Mouse (Mus musculus) forebrain, embryonic 15.5 days (tissue): ENCODE results near the gene Atoh8. TPM values are rescaled to one million over a fixed set of nuclear protein-coding genes. Genes with fewer than 3 reads are reported as not detected.

Experiments used
- ATAC-seq: fragments of 200-750 bp; cut with Nextera tagmentation; replicated peaks from 2 replicates; pipeline ENCODE4 v1.8.0; 2017; ENCODE audit warnings: mild to moderate bottlenecking, moderate TSS enrichment, moderate library complexity
- H3K27ac ChIP-seq: fragments of 300-500 bp; sonication (generic); replicated peaks from 2 replicates; pipeline ENCODE4 v1.5.1; 2015; ENCODE audit warnings: mild to moderate bottlenecking, inconsistent platforms
- H3K27me3 ChIP-seq: fragments of 300-500 bp; sonication (generic); 2 replicates; pipeline ENCODE4 v1.6.1; 2015; ENCODE audit warnings: inconsistent platforms
- H3K36me3 ChIP-seq: fragments of 300-500 bp; sonication (generic); 2 replicates; pipeline ENCODE4 v1.6.1; 2015; ENCODE audit warnings: mild to moderate bottlenecking, inconsistent platforms
- H3K4me1 ChIP-seq: fragments of 300-500 bp; sonication (generic); 2 replicates; pipeline ENCODE4 v1.6.1; 2015; ENCODE audit warnings: inconsistent platforms
- H3K4me2 ChIP-seq: fragments of 300-500 bp; sonication (generic); replicated peaks from 2 replicates; pipeline ENCODE4 v1.6.1; 2015; ENCODE audit warnings: mild to moderate bottlenecking, inconsistent platforms
- H3K4me3 ChIP-seq: fragments of 300-500 bp; sonication (generic); 2 replicates; pipeline ENCODE4 v1.5.1; 2015; ENCODE audit warnings: mild to moderate bottlenecking, inconsistent platforms
- H3K9ac ChIP-seq: fragments of 300-500 bp; sonication (generic); replicated peaks from 2 replicates; pipeline ENCODE4 v1.6.1; 2015; ENCODE audit warnings: mild to moderate bottlenecking, inconsistent platforms
- H3K9me3 ChIP-seq: fragments of 300-500 bp; sonication (generic); 2 replicates; pipeline ENCODE4 v1.6.1; 2016; ENCODE audit warnings: inconsistent platforms
- WGBS: fragments of 180-500 bp; shearing (Covaris S2); methylation state at CpG from one replicate; pipeline ENCODE4 v1.1.7; 2015; ENCODE audit warnings: mixed read lengths; 5-methylcytosine and 5-hydroxymethylcytosine counted together
- polyA plus RNA-seq: library from polyadenylated mRNA; unstranded; fragments of >200 nt; fragmentation: Nextera tagmentation; extraction: Ambion mirVana; gene quantifications from 2 replicates; pipeline ENCODE4 v1.2.1, GENCODE M21; 2015

Gene Atoh8
- polyA plus RNA-seq, 1 experiment from 2014 or later, result 2.7 TPM

DNA sequence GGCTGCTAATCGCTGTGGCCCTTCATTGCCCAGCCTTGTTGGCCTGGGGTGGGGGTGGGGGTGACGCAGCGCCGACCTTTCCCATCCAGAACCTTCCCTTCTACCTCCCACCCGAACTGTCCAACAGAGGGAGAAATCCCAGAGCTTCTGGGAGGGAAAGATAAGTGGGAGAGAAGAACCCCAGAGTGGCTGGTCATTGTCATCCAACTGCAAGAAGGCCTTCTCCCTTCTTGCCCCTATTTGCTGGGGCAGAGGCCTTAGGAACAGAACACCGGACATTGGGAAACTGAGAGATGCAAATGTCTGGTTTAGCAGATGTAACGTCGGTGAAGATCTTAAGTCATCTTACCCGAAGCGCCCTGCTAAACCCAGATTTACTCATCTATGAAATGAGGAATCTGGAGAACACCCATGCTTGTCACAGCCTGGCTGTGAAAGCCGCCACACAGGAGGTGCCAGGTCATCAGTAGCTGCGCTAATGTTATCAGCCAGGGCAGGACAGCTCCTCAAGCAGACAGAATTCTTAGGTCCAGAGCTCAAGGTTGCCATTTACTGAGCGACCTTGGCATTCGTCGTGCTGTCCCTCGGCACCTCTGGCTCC lies 530 bp upstream of the Atoh8 start:
- ATAC-seq, result no peak
- Histone ChIP-seq H3K4me3 (peak overlapping the region; percentile 58), H3K27ac (no peak overlapping the region), H3K4me1 (peaks cover 40% of the 10 kb centered on the region), H3K27me3 (peaks cover 16% of the 10 kb centered on the region; the same call in 1 of the 2 replicates), H3K9ac (no peak overlapping the region), H3K36me3 (no peaks in the 10 kb centered on the region), H3K4me2 (peak overlapping the region; percentile 99), H3K9me3 (no peaks in the 10 kb centered on the region)
- WGBS, result 33% methylated on average over 16 of the region's 16 CpGs

DNA sequence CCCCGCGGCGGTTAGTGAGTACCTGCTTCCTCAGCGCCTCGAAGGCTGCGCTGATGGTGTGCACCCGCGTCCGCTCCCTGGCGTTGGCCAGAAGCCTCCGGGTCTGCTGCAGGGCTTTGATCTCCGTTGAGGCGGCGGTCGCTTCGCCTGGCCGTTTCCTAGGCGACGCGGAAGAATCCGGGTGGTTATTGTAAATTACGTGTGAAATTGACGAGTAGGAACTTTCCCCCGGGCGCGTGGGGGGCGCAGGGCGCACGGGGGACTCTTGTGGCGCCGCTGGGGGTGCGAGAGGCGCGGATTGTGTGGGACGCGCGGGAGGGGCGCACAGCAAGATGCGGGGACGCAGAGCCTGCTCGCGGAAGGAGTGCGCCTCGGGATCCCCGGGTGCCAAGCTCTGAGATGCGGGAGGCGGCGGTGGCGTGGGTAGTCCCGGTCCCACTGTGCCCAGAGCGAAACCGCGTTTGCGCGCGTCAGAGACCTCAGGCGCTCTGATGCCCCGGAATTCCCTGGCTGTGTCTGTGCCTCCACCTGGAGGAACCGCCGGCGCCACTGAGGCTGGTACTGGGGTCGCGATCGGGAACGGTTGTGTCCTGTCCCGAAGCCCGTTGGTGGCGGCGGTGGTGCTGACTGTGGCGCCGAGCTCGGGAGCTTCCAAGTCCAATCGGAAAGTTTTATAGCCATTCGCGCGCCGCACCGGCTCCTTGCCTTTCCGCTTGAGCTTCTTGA lies 842 bp downstream of the Atoh8 start:
- Histone ChIP-seq H3K9ac (peak overlapping the region; percentile 53), H3K4me2 (peak overlapping the region; percentile 99), H3K27me3 (peaks cover 16% of the 10 kb centered on the region; the same call in 1 of the 2 replicates), H3K4me3 (peak overlapping the region; percentile 58), H3K9me3 (no peaks in the 10 kb centered on the region), H3K27ac (peak overlapping the region; percentile 48; the same call in 1 of the 2 replicates), H3K36me3 (no peaks in the 10 kb centered on the region), H3K4me1 (peaks cover 42% of the 10 kb centered on the region)
- under 1% methylated on average over 77 of the region's 79 CpGs for WGBS
- peak; percentile 38 for ATAC-seq

GRCm38 (mm10) chr6:72233950-72234349 lies 1.4 kb downstream of the Atoh8 start:
- peaks cover 42% of the 10 kb centered on the region for H3K4me1 ChIP-seq
- H3K9me3 ChIP-seq, result no peaks in the 10 kb centered on the region
- H3K36me3 ChIP-seq, result no peaks in the 10 kb centered on the region
- H3K4me2 ChIP-seq, result peak overlapping the region; percentile 99
- ATAC-seq, result no peak
- H3K9ac ChIP-seq, result peak overlapping the region; percentile 53; the same call in 1 of the 2 replicates
- peaks cover 16% of the 10 kb centered on the region; the same call in 1 of the 2 replicates for H3K27me3 ChIP-seq
- under 1% methylated on average over 13 of the region's 13 CpGs for WGBS
- peak overlapping the region; percentile 58 for H3K4me3 ChIP-seq
- H3K27ac ChIP-seq, result no peak overlapping the region

DNA sequence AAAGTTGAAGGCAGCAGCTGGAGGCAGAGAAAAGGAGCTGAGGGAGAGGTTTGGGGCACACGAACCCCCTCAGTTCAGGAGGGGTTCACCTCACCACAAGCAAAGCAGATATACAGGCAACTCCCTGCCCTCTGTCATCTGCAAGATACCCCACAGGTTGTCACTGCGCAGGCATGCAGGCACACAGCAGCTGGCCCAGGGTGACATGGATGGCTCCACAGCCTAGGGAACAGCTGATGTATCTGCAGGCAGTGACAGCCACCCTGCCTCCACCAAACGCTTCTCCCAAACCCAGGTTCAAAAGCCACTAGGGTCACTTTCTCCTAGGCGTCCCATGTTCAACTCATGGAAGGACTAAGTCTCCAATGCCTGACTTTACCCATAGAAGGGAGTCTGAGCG lies 2.5 kb downstream of the Atoh8 start:
- H3K27ac ChIP-seq, result no peak overlapping the region
- peaks cover 42% of the 10 kb centered on the region for H3K4me1 ChIP-seq
- 59% methylated on average over 5 of the region's 5 CpGs for WGBS
- H3K36me3 ChIP-seq, result no peaks in the 10 kb centered on the region
- ATAC-seq, result no peak
- H3K4me2 ChIP-seq, result no peak overlapping the region
- H3K27me3 ChIP-seq, result peaks cover 14% of the 10 kb centered on the region; the same call in 1 of the 2 replicates
- H3K9me3 ChIP-seq, result no peaks in the 10 kb centered on the region
- H3K4me3 ChIP-seq, result no peak overlapping the region
- no peak overlapping the region for H3K9ac ChIP-seq

DNA sequence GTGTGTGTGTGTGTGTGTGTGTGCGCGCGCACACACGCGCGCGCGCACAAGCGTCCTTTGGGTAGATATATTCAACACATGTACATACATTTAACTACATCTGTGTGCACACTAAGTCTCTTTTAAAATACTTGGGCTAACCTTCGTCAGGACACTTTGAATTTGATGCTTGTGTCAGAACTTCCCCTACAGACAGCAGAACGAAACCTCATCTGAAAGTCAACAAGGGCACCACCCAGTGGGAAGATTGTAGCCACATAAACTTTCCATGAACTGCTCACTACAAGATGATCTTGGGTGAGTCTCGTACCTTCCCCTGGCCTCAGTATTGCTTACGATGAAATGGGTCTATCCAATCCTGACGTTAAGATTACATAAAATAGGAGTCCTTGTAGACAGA lies 3.0 kb downstream of the Atoh8 start:
- no peak overlapping the region for H3K9ac ChIP-seq
- peaks cover 12% of the 10 kb centered on the region; the same call in 1 of the 2 replicates for H3K27me3 ChIP-seq
- no peak overlapping the region for H3K27ac ChIP-seq
- ATAC-seq, result no peak
- peaks cover 42% of the 10 kb centered on the region for H3K4me1 ChIP-seq
- H3K4me3 ChIP-seq, result no peak overlapping the region
- no peaks in the 10 kb centered on the region for H3K36me3 ChIP-seq
- WGBS, result 92% methylated on average over 14 of the region's 14 CpGs
- H3K4me2 ChIP-seq, result no peak overlapping the region
- H3K9me3 ChIP-seq, result no peaks in the 10 kb centered on the region

GRCm38 (mm10) chr6:72230875-72231274 lies 4.5 kb downstream of the Atoh8 start:
- no peak overlapping the region for H3K9ac ChIP-seq
- H3K4me2 ChIP-seq, result no peak overlapping the region
- H3K27ac ChIP-seq, result no peak overlapping the region
- WGBS, result 43% methylated on average over 5 of the region's 5 CpGs
- no peaks in the 10 kb centered on the region for H3K36me3 ChIP-seq
- H3K27me3 ChIP-seq, result peaks cover 6% of the 10 kb centered on the region; the same call in 1 of the 2 replicates
- no peak for ATAC-seq
- no peaks in the 10 kb centered on the region for H3K9me3 ChIP-seq
- no peak overlapping the region for H3K4me3 ChIP-seq
- H3K4me1 ChIP-seq, result peaks cover 35% of the 10 kb centered on the region

DNA sequence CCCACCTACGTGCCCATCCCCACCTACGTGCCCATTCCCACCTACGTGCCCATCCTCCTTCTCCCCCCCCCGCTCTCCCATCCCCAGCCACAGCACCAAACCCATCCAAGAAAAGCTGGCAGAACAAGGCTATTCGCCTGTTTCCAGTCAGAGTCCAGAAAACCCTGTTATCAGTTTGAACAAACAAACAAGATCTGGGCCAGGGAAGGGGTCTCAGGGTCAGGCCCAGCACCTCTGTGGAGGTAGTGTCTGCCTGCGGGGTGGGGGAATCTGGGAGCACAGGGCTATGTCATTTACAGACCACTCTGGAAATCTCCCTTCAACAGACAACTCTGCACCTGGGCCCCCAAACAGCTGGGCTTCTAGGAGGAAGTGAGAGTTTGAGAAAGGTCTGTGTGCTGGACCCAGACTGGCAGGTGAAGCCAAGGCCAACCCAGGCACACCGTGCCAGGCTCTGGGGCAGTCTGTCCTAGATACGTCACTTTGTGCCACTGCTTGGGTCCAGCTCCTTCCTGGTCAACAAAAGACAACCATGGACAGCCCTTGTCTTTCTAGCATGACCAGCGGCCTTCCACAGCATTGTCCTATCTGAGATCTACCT lies 7.6 kb downstream of the Atoh8 start:
- H3K9ac ChIP-seq, result no peak overlapping the region
- no peaks in the 10 kb centered on the region for H3K9me3 ChIP-seq
- no peak for ATAC-seq
- no peaks in the 10 kb centered on the region for H3K27me3 ChIP-seq
- H3K4me2 ChIP-seq, result no peak overlapping the region
- no peaks in the 10 kb centered on the region for H3K36me3 ChIP-seq
- 89% methylated on average over 9 of the region's 9 CpGs for WGBS
- no peak overlapping the region for H3K4me3 ChIP-seq
- no peak overlapping the region for H3K27ac ChIP-seq
- H3K4me1 ChIP-seq, result peaks cover 9% of the 10 kb centered on the region

DNA sequence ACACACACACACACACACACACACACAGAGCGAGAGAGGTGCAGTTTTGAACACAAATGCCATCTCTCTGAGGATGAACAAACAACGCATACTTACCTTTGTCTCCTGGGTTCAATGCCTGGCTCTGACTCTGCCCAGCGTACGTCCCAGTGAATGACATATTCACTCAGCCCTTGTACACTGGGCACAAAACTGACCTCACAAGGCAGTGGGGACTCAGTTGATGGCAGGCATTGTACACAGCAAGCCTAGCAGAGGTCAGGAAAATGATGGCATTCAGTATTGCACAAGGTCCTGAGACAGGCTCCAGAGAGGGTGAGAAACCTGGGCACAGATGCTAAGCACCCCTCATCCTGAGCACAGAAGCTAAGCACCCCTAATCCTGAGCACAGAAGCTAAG lies 8.4 kb downstream of the Atoh8 start:
- Histone ChIP-seq H3K4me3 (no peak overlapping the region), H3K9ac (no peak overlapping the region), H3K4me1 (peaks cover 17% of the 10 kb centered on the region), H3K27me3 (no peaks in the 10 kb centered on the region), H3K27ac (no peak overlapping the region), H3K36me3 (no peaks in the 10 kb centered on the region), H3K9me3 (no peaks in the 10 kb centered on the region), H3K4me2 (no peak overlapping the region)
- WGBS, result 88% methylated on average over 4 of the region's 4 CpGs
- ATAC-seq, result no peak

DNA sequence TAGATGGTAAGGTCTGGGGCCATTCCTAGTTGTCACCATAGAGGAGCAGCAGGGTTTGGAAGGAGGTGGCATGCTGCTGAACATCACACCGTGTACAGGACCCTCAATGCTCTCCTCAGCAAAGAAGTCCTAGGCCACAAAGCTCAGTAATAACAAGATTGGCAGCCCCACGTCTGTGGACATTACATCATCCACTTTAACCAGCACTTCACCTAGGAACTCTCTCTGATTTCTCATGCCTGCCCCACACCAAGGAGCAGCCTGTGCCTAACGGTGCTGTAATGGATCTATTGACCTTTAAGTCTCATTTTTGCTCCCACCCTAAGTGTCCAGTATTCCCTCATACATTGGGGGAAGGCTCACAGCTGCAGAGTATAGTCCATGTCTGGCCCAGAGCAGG lies 9.7 kb downstream of the Atoh8 start:
- ATAC-seq, result no peak
- H3K4me2 ChIP-seq, result no peak overlapping the region
- H3K36me3 ChIP-seq, result no peaks in the 10 kb centered on the region
- no peak overlapping the region for H3K27ac ChIP-seq
- peaks cover 19% of the 10 kb centered on the region for H3K4me1 ChIP-seq
- H3K9me3 ChIP-seq, result no peaks in the 10 kb centered on the region
- no peak overlapping the region for H3K4me3 ChIP-seq
- 54% methylated on average over 3 of the region's 3 CpGs for WGBS
- H3K9ac ChIP-seq, result no peak overlapping the region
- H3K27me3 ChIP-seq, result no peaks in the 10 kb centered on the region

DNA sequence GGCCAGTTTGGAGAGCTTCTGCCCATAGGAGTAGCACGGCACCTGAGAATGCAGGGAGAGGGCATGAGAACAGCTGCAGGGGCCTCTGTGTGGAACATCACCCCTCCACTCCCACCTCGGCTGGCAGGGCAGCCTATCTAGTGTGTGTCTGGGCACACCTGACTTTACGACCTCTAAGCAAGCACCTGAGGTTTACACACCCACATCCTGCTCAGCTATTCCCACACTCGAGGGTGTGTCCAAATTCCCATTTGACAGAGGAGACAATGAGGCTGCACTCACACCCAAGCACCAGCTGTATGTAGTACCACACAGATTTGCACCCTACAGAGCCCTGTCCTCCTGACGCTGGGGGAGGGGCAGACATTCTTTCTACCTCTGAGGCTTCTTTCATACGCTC lies 11.5 kb downstream of the Atoh8 start:
- no peak for ATAC-seq
- Histone ChIP-seq H3K4me2 (no peak overlapping the region), H3K27ac (no peak overlapping the region), H3K9ac (no peak overlapping the region), H3K27me3 (no peaks in the 10 kb centered on the region), H3K36me3 (no peaks in the 10 kb centered on the region), H3K4me3 (no peak overlapping the region), H3K4me1 (peaks cover 29% of the 10 kb centered on the region), H3K9me3 (no peaks in the 10 kb centered on the region)
- 69% methylated on average over 6 of the region's 6 CpGs for WGBS

- ATAC-seq, result no peak; the same call in 1 of the 2 replicates
- Histone ChIP-seq H3K4me1 (peaks cover 39% of the 10 kb centered on the region), H3K9ac (no peak overlapping the region), H3K27me3 (no peaks in the 10 kb centered on the region), H3K36me3 (no peaks in the 10 kb centered on the region), H3K9me3 (no peaks in the 10 kb centered on the region), H3K4me3 (no peak overlapping the region), H3K27ac (no peak overlapping the region), H3K4me2 (no peak overlapping the region)
- 66% methylated on average over 6 of the region's 6 CpGs for WGBS
Measured at GRCm38 (mm10) chr6:72222876-72223275, 12.5 kb downstream of the Atoh8 start.

GRCm38 (mm10) chr6:72222271-72222724 lies 13.1 kb downstream of the Atoh8 start:
- Histone ChIP-seq H3K4me2 (peak overlapping the region; percentile 6; the same call in 1 of the 2 replicates), H3K9me3 (no peaks in the 10 kb centered on the region), H3K4me3 (no peak overlapping the region), H3K27me3 (no peaks in the 10 kb centered on the region), H3K9ac (no peak overlapping the region), H3K36me3 (no peaks in the 10 kb centered on the region), H3K27ac (0 out of 2 replicates have a peak overlapping the region, but pooled peaks have one; percentile 3), H3K4me1 (peaks cover 45% of the 10 kb centered on the region)
- ATAC-seq, result peak; percentile 79
- 4% methylated on average over 11 of the region's 11 CpGs for WGBS
